Mouse (Mus musculus): ENCODE data around the gene Tubd1. TPM values are rescaled to one million over a fixed set of nuclear protein-coding genes. Genes with fewer than 3 reads are reported as not detected.

The Tubd1 gene
- total RNA-seq, 2 experiments from 2014 or later = 4.6 to 4.8 TPM

DNA sequence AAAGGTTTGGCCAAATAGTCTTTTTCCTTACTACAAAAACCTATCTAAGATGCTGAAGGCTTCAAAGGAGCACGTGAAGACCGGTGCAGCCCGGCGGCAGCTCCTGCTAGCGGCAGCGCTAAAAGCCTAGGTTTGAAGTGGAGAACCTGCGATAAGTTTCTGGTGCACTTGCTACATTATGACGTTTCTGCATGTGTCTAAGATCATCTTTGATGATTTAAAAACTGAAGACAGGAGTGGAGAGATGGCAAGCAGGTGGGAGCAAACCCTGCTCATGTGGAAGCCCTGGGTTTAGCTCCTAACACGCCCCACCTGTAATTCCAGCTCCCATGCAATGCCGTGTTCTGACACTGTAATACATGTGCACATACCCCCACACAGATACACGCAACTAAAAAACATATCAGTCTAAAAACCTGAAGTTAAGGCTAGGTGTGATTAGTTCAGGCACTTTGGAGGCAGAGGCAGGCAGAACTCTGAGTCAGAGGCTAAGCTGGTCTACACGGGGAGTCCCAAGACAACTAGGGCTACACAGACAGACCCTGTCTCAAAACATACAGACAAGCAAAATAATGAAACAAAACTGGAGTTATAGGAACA, 37.3 kb downstream of the Tubd1 start:
- intact Hi-C loops (cut with DNase I) = no loop called here
- DNase-seq (ENCODE audit: low spot score) = no peak

DNA sequence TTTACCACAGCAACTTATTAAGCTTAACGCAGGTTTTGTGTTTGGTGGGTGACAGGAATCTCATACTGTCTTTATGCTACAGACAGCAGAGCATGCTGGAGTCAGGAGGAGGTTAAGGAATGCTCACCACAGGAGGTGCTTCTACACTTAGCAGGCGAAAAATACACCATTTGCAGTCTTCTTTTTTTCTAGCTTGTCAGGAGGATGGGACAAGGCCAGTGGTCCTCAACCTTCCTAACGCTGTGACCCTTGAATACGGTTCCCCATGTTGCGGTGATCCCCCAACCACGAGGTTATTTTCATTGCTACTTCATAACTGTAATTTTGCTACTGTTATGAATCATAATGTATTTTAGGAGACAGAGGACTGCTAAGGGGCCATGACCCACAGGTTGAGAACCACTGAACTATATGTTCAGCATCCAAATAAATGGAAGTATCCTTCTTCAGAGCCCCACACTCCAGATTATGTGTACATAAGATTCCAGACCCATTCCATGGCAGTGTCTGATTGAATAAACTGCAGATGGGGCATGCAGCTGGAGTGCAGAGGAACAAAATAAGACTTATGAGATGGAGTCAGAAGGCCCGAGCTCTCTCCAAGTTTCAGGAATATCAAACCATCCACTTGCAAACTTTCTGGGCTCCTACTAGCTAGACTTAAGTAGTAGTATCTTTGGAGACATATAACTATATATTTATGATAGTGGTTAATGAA, 37.9 kb downstream of the Tubd1 start:
- DNase-seq (ENCODE audit: low spot score) = no peak
- intact Hi-C loops (cut with DNase I) = no loop called here

DNA sequence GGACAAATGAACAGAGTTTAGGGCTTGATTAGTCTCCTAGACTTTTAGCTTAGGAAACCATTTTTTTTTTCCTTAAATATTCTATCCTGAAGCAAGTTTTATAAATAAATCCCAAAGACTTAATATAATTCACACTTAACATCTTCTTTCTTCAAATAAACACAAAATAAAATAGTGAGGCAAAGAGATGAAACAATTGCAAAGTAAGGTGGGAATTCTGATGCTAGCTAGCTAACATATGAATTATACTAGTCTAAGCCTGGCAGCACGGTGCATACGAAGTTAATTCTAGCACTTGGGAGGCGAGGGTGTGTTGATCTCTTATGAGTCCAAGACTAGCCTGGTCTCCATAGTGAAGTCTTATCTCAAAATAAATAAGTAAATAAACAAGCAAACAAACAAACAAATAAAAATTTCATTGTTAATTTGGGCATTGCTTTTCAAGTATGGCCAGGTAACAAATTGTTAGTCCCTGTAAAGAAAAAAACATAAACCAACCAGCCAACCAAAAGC, 38.6 kb downstream of the Tubd1 start:
- intact Hi-C loops (cut with DNase I) = no loop called here
- no peak for DNase-seq (ENCODE audit: low spot score)

DNA sequence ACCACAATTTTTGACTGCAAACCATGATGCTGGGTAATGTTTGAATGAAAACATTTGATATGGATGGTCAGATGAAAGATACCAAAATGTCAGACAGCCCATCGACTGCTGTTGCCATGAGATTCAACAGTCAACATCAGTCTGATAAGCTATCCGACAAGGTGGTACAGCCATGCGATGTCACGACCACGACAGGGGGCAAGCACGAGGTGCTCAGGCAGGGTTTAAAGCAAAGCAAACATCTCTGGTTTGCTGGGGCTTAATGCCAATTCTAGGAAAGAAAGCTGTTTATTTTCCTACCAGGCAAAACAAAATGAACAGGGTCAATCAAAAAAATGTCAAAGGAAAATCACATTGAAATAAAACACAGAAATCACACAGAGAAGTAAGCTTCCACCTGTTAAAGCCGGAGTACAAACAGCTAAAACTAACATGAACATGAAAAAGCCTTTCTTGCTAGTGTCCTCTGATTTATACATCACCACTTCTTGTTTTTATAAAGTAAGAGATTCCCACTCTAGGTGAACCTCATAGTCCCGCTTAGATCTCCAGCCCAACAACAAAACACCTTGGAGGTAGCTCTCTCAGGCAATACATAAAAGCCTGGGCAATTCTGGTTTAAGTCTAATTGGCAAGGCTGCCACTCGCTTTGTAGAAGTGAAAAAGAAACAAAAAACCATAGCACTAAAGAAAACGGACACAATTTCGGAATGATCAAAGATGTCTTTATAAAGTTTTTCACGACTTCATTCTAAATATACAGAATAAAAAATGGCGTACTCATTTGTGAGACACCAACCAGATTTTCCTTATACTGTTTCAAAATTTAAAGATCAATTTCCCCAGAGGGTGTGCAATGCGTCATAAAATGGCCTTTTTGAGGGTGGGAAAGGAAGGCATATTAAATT, 39.5 kb downstream of the Tubd1 start:
- intact Hi-C loops (cut with DNase I) = no loop called here
- DNase-seq (ENCODE audit: low spot score) = no peak

DNA sequence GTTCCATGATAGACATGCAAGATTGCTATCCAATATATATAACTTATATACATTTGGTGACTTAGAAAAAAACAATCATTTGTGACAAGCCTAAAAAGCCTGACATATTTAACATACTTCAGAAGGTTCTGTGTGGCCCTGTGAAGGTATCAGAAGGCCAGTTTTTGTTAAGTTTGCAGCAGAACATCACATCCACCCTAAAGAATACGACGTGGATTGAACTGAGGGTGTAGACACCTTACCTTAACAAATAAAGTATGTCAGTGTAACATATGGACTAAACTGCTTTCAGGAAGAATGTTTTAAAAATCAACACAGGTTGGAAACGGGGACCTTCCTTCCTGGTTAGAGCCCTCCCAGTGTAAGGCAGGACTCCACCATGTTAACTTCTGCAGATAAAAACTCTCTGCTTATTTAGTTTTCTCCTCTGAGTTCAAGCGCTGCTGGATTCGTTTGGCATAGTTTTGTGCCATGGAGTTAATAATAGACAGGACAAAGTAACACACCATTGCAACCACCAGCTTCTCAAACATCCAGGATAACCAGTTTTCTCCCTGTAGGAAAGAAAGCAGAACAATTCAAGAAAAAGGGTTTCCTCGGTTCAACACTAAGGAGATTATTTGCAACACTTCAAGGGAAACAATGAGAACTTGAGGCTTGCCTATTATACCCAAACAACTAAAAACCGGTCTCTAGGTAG, 40.3 kb downstream of the Tubd1 start:
- intact Hi-C loops (cut with DNase I) = no loop called here
- no peak for DNase-seq (ENCODE audit: low spot score)

DNA sequence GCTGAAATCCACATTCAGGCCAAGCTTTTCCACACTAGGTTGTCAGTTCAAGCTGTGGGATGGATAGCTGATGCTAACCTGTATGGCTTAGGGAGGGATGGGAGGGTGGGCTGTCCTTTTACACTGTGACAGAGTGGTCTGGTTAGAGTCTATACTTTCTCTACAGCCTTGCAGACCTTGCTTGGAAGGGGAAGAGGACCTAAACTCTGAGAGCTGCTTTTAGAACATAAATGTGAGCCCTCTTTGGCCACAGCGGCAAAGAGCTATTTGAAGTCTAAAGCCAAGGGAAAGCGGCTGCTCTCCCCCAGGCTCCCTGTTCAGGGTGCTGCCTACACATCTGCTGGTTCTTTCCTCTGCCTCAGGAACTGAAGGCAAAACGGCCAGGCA, 40.8 kb downstream of the Tubd1 start:
- no peak for DNase-seq (ENCODE audit: low spot score)
- intact Hi-C loops (cut with DNase I) = no loop called here

DNA sequence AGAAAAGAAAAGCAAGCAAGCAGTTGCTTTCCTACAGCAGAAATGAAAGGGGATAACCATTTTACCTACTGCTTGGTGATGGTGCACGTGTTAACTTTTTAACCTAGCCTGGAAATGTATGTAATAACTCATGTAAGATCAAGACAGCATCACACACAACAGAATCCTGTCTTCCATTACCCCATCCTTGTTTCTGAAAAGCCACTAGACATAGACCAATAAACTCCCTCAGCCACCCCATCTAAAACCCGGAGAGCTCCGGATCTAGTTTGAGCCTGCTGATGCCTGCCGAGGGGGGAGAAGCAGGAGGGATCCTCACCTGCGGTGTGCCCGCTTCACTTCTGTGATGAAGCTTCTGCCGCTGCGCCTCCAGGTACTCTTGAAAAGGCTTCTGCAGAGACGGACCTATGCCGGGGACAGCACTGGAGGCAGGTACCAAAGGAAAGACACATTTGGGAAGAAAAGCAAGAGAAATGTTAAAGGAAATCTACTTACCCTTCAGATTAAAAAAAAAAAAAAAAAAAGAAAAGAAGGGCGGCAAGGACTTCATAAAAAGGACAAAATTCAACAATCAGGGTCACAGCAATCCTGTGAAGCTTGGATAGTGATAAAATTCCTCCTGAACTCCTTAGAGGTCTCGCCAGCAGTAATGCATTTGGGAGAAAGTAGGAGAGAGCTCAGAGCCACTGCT, 41.5 kb downstream of the Tubd1 start:
- intact Hi-C loops (cut with DNase I) = no loop called here
- no peak for DNase-seq (ENCODE audit: low spot score)

DNA sequence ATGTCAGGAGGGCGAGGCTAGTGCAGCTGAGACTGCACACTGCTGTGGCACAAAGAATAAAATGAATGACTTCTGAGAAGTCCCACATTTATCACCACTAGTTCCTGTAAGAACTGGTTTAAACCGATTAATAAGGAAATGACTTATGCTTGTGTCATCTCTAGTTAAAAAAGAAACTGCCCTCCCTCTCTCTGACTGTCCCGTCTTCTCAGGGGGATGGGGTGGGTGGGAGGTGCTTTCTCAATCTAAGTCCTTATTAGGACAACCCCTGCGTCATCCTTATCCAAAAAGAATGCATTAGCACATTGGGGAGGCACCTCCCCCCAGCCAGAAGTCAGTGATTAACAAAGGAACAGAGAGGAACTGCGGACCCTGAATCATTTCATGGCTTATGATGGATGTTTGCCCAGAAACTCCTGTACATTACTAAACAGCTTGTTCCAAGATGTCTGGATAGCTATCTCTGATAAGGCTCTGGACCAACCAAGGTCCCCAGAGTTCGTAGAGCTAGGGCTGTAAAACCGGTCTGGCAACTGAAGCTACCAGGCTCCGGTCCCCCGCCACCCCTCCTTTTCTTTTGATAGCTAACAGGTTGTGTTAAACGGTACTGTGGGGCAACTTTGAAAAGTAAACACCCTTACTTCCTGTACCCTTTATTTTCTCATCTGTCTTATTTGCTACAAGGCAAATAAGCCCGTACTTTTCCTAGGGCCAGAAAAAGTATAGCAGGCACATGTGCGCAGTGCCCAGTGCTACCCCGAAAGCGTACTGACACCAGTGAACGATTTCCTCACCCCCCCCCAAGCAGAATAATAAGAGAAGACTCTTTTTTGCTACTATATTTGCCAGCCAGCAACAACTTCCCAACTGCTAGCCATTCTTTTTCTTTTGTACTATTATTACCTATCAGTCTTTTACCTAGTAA, 42.3 kb downstream of the Tubd1 start:
- intact Hi-C loops (cut with DNase I) = no loop called here
- DNase-seq (ENCODE audit: low spot score) = peak; percentile 44

DNA sequence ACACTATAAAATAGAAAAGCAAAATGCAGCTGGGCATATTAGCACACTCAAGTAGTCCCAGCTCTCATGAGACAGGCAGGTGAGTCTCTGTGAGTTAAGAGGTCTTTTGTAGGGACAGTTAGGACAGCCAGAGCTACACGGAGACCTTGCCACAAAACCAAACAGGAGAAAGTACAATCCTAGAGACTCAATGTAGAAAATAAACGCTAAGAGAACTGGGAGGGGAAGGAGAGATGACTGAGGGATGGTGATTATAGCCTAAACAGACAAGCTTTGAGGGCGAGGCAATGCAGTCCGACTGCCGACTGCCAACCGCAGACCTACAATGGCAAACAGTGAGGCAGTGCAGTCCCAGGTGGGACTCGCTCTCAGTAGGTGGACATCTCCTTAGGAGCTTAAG, 43.0 kb downstream of the Tubd1 start:
- intact Hi-C loops (cut with DNase I) = no loop called here
- DNase-seq (ENCODE audit: low spot score) = no peak

DNA sequence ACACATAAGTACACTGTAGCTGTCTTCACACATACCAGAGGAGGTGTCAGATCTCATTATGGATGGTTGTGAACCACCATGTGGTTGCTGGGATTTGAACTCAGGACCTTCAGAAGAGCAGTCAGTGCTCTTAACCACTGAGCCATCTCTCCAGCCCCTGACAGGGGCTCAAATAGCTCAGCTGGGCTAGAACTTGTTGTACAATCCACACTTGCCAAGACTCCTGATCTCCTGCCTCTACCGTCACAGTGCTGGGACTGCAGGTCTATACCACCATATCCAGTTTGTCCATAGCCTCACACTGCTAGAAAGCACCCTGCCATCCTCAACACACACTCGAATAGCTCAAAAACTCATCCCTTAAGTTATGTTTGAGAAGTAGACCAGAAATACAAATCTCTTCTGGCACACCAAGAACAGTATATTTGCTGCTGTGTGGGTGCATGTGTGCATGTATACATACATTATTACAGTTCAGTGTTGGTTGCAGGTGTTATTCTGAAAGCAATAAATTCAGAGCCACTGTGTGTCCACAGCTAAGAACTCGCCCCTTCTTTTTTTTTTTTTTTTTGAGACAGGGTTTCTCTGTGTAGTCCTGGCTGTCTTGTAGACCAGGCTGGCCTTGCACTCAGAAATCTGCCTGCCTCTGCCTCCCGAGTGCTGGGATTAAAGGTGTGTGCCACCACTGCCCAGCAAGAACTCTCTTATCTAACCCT, 44.0 kb downstream of the Tubd1 start:
- no peak for DNase-seq (ENCODE audit: low spot score)
- intact Hi-C loops (cut with DNase I) = no loop called here

DNA sequence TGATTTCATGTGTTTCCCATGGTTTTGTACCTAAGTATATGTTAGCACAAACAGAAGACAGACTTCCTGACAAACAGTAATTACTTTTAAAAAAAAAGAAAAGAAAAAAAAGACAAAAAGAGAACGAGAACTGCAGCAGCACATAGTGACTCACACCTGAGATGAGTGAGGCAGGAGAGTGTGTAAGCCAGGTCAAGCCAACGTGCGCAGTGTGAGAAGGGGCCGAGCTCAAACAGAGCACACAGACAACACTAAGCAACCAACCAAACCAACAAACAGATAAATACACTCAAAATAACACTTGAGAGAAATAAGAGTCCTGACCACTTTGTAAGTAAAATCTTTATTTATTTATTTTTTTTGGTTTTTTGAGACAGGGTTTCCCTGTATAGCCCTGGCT, 45.3 kb downstream of the Tubd1 start:
- DNase-seq (ENCODE audit: low spot score) = no peak
- intact Hi-C loops (cut with DNase I) = no loop called here

DNA sequence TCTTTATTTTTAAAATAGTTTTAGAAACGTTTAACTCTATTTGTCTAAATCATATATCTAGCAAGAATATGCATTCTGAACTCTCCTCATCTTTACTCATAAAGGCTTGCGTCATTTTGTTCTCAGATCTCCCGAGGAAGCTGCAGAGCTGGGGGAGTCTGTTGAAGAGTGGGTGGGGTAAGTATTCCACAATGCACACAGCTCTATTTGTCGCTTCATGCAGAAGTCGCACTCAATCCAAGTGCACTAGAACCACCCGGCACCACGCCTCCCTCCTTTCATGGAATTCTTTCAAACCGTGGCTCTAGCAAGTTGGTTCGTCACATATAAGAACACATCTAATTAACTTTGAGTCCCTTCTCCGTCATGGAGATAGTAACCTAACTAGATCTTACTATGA, 45.8 kb downstream of the Tubd1 start:
- no peak for DNase-seq (ENCODE audit: low spot score)
- intact Hi-C loops (cut with DNase I) = no loop called here

DNA sequence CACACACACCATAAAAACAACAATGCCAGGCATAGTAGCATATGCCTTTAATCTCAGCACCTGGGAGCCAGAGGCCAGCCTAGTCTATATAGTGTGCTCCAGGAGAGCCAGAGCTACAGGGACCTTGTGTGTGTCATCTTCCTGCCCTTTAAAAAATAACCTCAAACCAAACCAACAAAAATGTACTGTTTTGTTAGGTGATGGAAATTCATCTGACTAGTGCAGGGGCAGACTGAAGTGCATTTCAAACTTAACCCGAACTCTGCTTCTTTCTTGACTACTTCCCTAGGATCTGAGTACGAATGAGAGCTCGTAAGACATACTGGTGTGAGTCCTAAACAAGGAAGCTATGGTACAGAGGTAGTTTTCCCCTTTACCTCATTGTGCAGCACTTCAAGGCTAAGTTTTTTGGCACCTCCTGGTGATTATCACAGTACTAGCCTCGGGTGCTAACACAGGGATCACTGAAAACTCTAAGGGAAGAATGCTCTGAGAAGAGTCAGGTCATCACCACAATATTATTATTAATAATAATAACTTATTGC, 46.6 kb downstream of the Tubd1 start:
- DNase-seq (ENCODE audit: low spot score) = no peak
- intact Hi-C loops (cut with DNase I) = no loop called here

DNA sequence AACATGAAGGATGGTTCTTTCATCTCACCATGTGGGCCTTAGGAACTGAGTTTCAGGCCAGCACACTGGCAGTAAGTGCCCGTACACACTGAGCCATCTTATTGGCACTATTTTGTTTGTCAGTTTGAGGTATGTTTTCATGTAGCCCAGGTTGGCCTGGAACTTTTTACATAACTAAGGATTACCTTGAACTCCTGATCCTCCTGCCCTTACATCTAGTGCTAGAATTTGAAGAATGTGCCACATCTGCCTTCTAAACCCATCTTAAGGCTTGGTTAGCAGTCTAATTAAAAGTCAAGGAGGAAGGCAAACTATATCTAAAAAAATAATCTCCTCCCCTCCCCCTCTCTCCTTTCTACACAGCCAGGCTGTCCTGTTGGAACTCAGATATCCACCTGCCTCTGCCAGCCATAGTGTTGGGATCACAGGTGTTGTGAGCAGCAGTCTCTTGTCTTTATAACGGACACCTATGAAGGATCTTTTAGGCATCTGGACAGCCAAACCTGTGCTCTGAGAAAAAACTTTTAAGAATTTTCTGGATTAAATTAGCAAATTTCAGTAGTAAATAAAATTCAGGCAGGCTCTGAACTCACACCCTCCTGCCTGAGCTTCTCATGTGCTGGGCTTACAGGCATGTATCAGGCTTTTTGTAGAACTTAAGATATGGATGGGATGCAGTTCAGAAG, 47.3 kb downstream of the Tubd1 start:
- intact Hi-C loops (cut with DNase I) = no loop called here
- DNase-seq (ENCODE audit: low spot score) = no peak

DNA sequence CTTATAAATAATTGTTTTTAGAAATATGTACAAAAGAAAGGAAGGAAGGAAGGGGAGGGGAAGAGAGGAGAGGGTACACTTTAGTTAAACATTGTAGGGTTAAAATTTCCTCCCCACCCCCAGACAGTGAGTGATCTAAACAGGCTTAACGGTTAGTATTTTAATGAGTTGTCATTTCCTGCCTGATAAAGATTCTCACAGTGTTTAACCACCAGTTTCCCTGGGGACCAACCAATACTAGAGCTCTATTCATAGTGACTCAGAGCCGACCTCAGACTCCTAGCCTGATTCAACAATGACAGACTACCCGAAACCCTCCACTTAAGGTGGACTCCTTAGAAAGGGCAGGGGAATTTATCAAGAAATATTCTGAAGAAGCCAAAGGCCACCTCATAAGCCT, 48.2 kb downstream of the Tubd1 start:
- intact Hi-C loops (cut with DNase I) = no loop called here
- no peak for DNase-seq (ENCODE audit: low spot score)

DNA sequence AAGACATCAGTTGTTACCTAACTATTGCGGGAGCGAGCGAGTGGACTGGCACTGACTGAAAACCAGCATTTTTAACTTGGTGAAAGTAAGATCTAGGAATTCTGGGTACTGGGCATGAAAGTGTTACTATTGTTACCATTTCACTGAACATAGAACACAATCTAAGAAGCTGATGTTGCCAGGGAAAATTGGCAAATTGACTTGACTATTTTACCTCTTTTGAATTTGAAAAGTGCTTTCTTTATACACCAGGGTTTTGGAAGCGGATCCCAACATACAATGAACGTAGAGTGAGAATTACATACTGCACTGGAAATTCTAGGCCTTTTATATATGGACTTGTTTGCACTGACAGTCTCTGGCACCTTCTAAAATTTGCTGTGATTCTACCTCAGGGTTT, 48.7 kb downstream of the Tubd1 start:
- no peak for DNase-seq (ENCODE audit: low spot score)
- intact Hi-C loops (cut with DNase I) = no loop called here

DNA sequence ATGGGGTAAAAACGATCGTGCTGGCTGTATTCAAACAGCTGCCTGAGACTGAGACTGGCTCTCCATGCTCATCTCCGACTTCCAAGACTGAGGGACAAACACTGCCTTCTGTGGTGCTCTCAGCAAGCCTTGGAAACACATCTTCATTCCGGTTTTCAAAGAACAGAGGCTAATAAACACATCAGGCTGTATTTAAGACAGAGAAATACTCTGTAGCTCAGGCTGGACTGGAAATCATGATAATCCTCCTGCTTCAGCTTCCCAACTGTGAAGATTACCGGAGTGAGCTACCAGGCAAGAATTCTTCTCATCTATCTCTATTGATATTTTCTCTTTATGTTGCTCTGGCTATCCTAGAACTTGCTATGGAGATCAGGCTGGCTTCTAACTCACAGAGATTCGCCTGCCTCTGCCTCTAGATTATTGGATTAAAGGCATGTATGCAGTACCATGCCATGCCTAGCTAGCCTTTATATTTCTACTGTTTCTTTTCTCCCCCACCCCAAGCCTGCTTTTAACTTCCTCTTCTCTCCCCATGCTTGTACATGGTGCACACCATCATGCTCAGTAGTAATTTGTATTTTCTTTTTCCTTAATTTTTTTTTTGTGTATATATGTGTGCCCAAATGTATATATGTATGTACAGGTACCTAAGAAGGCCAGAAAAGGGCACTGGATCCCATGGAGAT, 49.5 kb downstream of the Tubd1 start:
- intact Hi-C loops (cut with DNase I) = no loop called here
- no peak for DNase-seq (ENCODE audit: low spot score)
